Mouse (Mus musculus) heart, adult 2 months (tissue): Measurements from ENCODE around the gene Slc16a10.

Source experiments
- CTCF ChIP-seq: fragments of 200-600 bp; IDR thresholded peaks from 2 replicates; pipeline ENCODE4 v1.8.1; 2022; ENCODE audit warnings: antibody characterized with exemption, mild to moderate bottlenecking, moderate library complexity
- POLR2A ChIP-seq: fragments of 200-500 bp; IDR thresholded peaks from 2 replicates; pipeline ENCODE4 v1.6.1; 2011; ENCODE audit warnings: mild to moderate bottlenecking, low read depth, low read length, control low read depth; ENCODE audit not compliant: insufficient read depth

GRCm38 (mm10) chr10:40112256-40112655 lies 29.8 kb downstream of the Slc16a10 start:
- TF ChIP-seq CTCF, result no peak
- TF ChIP-seq POLR2A, result no peak
